Mouse (Mus musculus): ENCODE data around the gene Tbc1d1.
A peak's percentile ranks its signal among the peaks of the same experiment; 100 is the strongest.
"Not testable (repeated sequence)": the region's sequence is repeated elsewhere in the genome, so short reads cannot be mapped to it uniquely, and the experiment has no call there.

Gene Tbc1d1

GRCm38 (mm10) chr5:64324920-64325319 lies 168.8 kb downstream of the Tbc1d1 start:
- DNase-seq, result no peak

GRCm38 (mm10) chr5:64325741-64326355 lies 169.7 kb downstream of the Tbc1d1 start:
- no peak for DNase-seq

- no peak for DNase-seq
Observed at GRCm38 (mm10) chr5:64326427-64327181, 170.5 kb downstream of the Tbc1d1 start.

GRCm38 (mm10) chr5:64327212-64327902 lies 171.3 kb downstream of the Tbc1d1 start:
- DNase-seq, result no peak

GRCm38 (mm10) chr5:64336767-64337408 lies 180.8 kb downstream of the Tbc1d1 start:
- DNase-seq, result peak; percentile 10

- not testable (repeated sequence) for DNase-seq
Observed at GRCm38 (mm10) chr5:64338795-64339194, 182.7 kb downstream of the Tbc1d1 start.

GRCm38 (mm10) chr5:64340366-64340765 lies 184.3 kb downstream of the Tbc1d1 start:
- DNase-seq, result no peak

GRCm38 (mm10) chr5:64341671-64342070 lies 185.6 kb downstream of the Tbc1d1 start:
- no peak for DNase-seq

- no peak for DNase-seq
Observed at GRCm38 (mm10) chr5:64342138-64342537, 186.0 kb downstream of the Tbc1d1 start.

- no peak for DNase-seq
Observed at GRCm38 (mm10) chr5:64343972-64344700, 188.0 kb downstream of the Tbc1d1 start.

- DNase-seq, result no peak
Observed at GRCm38 (mm10) chr5:64345181-64345735, 189.2 kb downstream of the Tbc1d1 start.

GRCm38 (mm10) chr5:64345761-64346160 lies 189.7 kb downstream of the Tbc1d1 start:
- no peak for DNase-seq

- no peak for DNase-seq
Observed at GRCm38 (mm10) chr5:64346343-64346885, 190.3 kb downstream of the Tbc1d1 start.

GRCm38 (mm10) chr5:64348166-64348565 lies 192.1 kb downstream of the Tbc1d1 start:
- no peak for DNase-seq

- no peak for DNase-seq
Observed at GRCm38 (mm10) chr5:64348780-64349179, 192.7 kb downstream of the Tbc1d1 start.

- no peak for DNase-seq
Observed at GRCm38 (mm10) chr5:64351968-64352367, 195.9 kb downstream of the Tbc1d1 start.

GRCm38 (mm10) chr5:64358639-64359584 lies 202.8 kb downstream of the Tbc1d1 start:
- no peak for DNase-seq

GRCm38 (mm10) chr5:64360147-64360875 lies 204.2 kb downstream of the Tbc1d1 start:
- no peak for DNase-seq

- DNase-seq, result not testable (repeated sequence)
Observed at GRCm38 (mm10) chr5:64360876-64361268, 204.8 kb downstream of the Tbc1d1 start.

- DNase-seq, result no peak
Observed at GRCm38 (mm10) chr5:64363859-64364406, 207.8 kb downstream of the Tbc1d1 start.

Measured in cerebellum, adult 11 months (tissue).